Mouse (Mus musculus): ENCODE results near the gene Ltbp1.

DNA sequence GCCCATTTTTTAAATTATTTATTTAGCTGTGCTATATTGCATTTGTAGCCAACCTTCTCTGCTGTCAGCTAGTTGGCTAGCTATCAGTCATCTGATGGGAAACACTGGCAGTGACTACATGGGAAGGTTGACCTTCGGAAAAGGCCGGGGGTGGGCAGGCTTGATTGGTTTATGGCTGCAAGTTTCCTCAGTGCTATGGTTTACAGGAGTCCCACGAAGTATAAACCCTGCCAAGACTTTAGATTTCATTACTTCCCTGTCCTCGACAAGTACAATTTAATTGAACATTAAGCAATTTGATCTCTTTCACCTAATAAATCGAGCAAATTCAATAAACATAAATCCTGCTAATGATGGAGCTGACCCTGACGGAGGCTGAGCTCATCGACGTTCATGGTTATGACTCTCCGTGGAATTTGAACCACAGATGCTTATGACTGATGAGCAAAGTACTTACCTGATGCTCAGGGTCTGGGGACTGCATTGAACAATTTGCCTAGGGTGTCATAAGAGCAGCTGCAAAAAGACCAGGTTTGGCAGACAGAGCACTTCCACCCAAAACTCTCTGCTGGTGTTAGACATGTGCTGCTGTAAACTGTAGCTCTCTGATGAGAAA, 373.0 kb downstream of the Ltbp1 start:
- TF ChIP-seq CTCF (conservative IDR thresholded peaks at IDR 0.05; ENCODE audit: low read length): no peak
- TF ChIP-seq POU5F1 (IDR thresholded peaks at IDR 0.05; ENCODE audit: borderline replicate concordance, low read length): no peak

All from E14TG2a.4 (cell line).